Mouse (Mus musculus) left cerebral cortex, adult 8-10 months (tissue): ENCODE data around the gene Gm20518. TPM values are rescaled to one million over a fixed set of nuclear protein-coding genes. Genes with fewer than 3 reads are reported as not detected.
A peak's percentile ranks its signal among the peaks of the same experiment; 100 is the strongest.

Experiments
- DNase-seq, 2 experiments: peaks; one replicate each; pipeline ENCODE4 v3.0.0; 2022; ENCODE audit warnings: low spot score in 2 of 2
- total RNA-seq, 4 experiments: library from RNA; stranded (reverse); gene quantifications; 2 replicates each; pipeline ENCODE4 v1.2.4; 2022

Gene Gm20518
- total RNA-seq, 4 experiments from 2014 or later, result 1.1 to 1.3 (median 1.1) TPM

DNA sequence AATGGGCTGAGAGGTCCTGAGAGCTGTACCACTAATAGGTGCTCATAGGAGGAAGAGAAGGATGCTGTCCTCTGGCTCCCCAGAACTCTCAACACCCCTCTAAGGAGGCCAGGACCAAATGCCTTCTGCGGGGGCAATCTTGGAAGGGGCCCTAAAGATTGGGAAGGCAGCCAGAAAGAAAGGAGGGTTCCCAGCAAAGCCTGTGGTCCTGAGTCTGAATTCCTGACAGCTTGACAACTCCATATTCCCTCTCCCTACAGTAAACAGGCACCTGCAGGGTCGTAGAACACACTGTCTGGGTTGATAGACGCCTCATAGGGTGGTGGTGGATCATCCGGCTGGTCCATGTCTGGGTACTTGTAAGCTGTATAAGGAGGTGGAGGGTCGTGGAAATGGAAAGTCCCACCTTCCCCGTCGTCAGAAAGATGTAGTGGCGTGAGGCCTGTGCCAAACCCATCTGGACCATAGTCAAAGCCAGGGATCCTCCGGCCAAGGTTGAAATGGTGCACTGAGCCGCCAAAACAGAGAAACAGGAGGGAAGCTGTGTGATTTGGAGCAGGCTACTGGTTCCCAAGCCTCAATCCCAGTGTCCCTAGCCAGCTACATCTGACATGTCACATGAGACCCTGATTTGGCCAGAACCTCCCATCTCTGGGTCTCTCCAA is 47.6 kb downstream of the Gm20518 start:
- DNase-seq, result no peak

- DNase-seq, result no peak
Observed at GRCm38 (mm10) chr16:17842437-17842836, 49.0 kb downstream of the Gm20518 start.

DNA sequence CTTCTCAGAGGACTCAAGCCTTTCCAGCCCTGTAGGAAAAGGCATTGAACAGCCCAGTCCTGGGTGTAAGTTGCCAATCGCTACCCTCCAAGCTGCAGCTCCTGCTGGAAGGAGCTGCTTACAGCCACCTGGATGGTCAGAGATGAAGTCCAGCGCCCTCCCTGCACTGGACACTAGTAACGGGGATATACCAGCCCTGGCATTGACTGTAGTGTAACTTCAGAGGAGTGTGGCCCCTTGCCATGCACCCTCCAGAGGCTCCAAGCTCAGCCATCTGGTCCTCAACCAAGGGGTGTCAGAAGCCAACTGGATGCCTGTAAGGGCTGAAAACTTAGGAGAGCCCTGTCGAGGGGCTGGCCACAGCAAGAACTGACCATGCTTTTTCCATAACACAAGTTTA is 51.5 kb downstream of the Gm20518 start:
- DNase-seq, result no peak

- no peak for DNase-seq
Observed at GRCm38 (mm10) chr16:17838051-17838450, 53.4 kb downstream of the Gm20518 start, which contains the start of gene Car15. TSS of gene Car15 (minus strand) at chr16:17838364.

DNA sequence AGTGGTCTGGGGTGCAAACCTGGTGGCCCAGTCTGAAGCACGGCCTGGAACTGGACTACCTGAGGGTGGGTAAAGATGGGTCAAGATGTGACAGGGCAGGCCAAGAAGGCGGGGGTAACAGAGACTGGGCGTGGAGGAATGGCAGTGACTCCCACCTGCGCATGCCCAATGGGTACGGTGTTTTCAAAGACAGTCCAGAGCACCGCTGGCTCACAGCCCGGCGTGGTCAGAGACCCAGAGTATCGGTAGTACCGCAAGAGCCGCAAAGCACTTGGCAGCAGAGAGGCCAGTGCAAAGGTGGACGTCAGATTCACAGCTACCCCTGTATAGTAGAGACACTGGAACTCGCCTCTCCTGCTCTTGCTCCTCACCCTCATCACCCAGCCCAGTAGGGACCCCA is 56.0 kb downstream of the Gm20518 start:
- no peak for DNase-seq

GRCm38 (mm10) chr16:17834543-17834942 is 56.9 kb downstream of the Gm20518 start:
- DNase-seq, result no peak

DNA sequence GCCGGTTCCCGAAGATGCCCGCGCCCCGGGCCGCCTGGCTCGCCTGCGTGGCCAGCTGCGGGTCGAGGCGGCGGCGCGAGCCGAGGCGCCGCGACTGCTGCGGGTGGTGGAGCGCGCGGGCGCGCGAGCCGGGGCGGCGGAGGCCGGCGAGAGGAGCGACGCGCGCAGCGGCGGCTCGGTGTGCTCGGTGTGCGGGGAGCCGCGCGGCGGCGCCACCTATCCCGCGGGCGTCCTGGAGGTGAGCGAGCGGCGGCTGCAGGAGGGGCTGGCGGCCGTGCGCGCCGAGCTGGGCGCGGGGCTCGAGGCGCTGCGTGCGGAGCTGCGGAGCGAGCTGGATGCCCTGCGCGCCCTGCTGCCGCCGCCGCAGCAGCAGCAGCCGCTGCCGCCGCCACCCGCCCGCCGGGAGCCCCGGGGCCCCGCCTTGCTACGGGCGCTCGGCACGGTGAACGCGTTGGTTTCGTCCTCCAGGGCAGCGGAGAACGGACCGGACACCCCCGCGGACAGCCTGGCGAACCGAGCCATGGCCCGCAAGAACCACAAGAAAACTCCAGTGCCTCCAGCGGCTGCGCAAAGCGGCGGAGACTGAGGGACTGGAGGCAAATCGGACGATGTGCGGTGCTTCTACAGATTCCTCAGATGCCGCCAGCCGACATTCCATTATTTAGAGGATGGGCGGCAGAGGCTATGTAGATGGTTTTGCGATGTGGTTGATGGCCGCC is 57.6 kb downstream of the Gm20518 start:
- DNase-seq, result peak in 1 of 2 experiments; percentile 61

- DNase-seq, result no peak
Observed at GRCm38 (mm10) chr16:17833321-17833680, 58.2 kb downstream of the Gm20518 start.

DNA sequence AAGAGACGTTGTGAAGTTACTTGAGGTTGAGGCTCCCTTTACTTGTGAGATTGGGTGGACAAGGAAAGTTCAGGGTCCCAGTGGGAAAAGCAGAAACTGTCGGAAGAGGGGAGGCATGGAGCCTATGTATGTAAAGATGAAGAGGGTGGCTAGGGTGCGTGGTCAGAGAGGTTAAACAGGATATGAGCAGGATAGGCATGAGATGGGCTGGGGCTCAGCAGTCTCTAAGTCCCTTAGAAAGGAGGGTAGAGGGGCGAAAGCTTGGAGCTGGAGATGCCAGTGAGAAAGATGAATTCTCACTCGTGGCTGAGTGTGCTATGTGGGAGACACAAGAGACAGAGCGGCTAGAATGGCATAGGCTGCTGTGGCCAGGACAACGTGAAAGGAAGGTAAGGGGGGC is 58.6 kb downstream of the Gm20518 start, which contains the start of gene B830017H08Rik:
B830017H08Rik (plus strand) TSS at position 301 of the 400 bp plus-strand sequence.
- no peak for DNase-seq

DNA sequence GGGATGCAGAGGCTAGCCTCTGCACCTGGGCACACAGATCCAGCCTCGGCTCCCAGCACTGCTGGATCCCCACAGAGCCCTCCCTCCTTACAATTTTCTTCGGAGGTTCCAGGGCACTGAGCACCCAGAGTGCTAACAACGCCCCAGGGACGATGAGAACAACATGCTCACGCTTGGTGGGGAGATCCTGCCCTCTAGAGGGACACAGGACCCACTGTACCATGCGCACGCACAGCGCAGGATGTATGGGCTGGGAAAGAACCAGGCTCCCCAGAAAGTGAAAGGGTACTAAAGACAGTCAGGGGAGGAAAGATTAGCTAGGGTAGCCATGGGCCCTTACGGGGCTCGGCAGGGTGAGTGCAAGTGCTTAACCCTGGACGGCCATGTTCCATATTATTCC is 59.7 kb downstream of the Gm20518 start:
- DNase-seq, result no peak

DNA sequence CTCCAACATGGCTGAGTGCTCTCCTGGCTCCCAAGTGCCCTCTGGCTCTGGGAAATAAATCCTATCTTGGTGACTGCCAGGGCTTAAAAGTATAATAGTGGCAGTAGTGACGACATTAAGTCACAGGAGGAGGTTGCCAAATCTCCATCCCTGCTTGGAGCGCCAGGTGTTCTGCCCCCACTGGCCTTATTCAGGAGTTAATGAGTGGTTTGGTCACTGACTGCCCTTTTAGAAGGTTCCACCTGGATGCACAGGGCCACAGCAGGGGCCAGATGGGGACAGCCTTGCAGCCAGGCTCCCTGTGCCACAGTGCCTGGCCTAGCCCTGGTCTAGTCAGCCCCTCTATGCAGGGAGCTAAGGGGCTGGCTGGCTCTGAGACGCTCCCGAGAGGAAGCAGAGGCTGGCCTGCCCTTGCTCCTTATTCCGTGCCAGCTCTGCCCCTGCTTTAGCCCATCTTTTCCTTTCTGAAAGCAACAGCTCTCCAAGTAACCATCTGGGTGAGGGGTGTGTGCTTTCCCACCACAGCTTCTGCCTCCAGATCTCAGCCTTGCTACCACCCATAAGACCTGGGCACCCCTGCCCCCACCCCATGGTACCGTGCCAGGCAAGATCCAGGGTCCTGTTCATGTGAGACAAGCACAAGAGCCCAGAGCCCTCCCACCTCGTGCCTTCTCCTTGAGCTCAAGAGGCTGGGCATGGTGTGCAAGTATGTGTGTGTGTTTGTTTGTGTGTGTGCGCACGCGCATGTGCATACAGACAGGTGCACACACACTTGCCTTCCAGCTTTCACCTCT is 60.9 kb downstream of the Gm20518 start:
- DNase-seq, result no peak

GRCm38 (mm10) chr16:17828867-17829266 is 62.6 kb downstream of the Gm20518 start:
- no peak for DNase-seq

- no peak for DNase-seq
Observed at GRCm38 (mm10) chr16:17828229-17828628, 63.2 kb downstream of the Gm20518 start.

- DNase-seq, result no peak
Observed at GRCm38 (mm10) chr16:17826500-17826899, 65.0 kb downstream of the Gm20518 start.

DNA sequence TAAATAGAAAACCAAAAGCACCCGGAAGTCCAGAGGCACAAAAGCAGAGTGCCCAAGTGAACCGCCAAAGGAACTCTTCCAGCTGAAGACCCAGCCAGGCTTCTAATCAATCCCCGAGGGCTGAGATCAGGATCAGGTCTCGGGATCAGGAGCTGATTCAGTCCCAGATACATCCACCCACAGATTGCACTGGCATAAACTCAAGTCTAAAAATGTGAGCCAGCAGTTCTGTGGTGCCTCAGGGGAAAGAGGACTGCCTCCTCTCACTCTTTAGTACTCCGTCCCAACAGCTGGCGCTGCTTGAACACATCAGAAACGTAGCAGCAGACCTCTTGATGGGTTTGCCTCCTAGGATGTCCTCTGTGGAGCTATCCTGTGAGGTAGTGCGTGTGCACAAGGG is 74.9 kb downstream of the Gm20518 start:
- no peak for DNase-seq

GRCm38 (mm10) chr16:17815411-17816402 is 75.8 kb downstream of the Gm20518 start:
- peak in 1 of 2 experiments; percentile 53 for DNase-seq

DNA sequence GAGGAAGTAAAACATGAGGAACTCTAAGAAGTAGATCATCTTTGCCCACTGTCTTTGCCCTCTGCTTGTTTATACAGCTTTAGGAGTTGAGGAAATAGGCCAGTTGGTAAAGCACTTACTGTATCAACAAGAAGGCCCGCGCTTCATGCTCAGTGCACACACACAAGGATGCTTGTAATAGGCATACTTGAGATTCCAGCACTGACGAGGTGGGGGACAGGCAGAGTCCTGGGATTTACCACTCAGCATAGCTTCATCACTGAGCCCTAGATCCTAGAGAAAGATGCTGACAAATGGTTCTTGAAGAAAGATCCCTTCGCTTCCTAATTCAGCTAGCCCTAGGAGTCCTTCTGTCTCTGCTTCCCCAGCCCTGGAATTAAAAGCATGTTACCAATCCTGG is 78.3 kb downstream of the Gm20518 start:
- DNase-seq, result no peak

- DNase-seq, result no peak
Observed at GRCm38 (mm10) chr16:17812120-17812519, 79.4 kb downstream of the Gm20518 start.

DNA sequence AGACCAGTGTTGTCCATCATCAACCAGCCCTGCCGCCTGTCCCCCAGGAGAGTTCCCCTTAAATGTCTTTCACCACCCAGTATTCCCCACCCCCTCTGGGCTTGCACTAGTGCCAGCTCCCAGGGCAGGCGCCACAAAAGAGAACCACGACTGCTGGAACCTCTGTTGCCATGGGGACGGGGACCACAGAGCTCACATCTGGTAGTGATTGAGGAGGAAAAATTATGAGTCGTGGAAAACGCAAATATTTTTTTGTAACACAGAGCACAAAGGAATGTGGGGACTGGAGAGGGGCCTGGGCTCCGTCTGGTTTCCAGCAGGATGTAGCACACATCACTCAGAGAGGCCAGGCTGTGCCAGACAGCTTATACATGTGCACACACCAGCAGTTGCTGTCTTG is 81.8 kb downstream of the Gm20518 start:
- DNase-seq, result no peak

DNA sequence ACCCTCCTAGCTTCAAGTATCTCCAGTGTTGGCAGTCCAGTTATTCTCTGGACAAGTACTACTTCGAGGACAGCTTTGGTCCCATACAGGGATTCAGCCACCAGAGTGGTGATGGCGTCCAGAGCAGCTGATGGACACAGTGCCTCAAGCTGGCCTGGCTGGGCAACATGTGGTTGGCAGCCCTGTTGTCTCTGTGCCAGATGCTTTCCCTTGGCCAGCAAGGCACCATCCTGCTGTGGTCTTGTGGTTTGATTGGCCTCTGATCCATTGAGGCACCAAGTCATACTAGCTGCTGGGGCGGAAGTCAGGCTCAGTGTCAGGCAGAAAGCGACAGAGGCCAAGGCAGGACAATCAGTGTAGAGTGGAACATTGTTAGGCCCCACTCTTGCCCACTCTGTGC is 82.3 kb downstream of the Gm20518 start:
- DNase-seq, result no peak
